Mouse (Mus musculus) heart, embryonic 10.5 days (tissue): ENCODE measurements at regions not wholly inside any gene's neighbourhood (a gene's known extent, or its start where the extent isn't known, plus 50 kb on each side); places are given as distances from the start of the nearest gene placed in this dataset.

Experiments
- DNase-seq: peaks from one replicate; pipeline ENCODE4 v3.0.0-alpha.2; 2017; ENCODE audit warnings: low spot score
- H3K27ac ChIP-seq: fragments of 300-500 bp; sonication (generic); 2 replicates; pipeline ENCODE4 v1.5.1; 2016; ENCODE audit warnings: mild to moderate bottlenecking
- H3K27me3 ChIP-seq: fragments of 300-500 bp; sonication (generic); 2 replicates; pipeline ENCODE4 v1.6.1; 2016; ENCODE audit warnings: mild to moderate bottlenecking; ENCODE audit not compliant: poor library complexity, insufficient read depth, severe bottlenecking
- H3K36me3 ChIP-seq: fragments of 300-500 bp; sonication (generic); 2 replicates; pipeline ENCODE4 v1.6.1; 2016; ENCODE audit warnings: mild to moderate bottlenecking, moderate library complexity
- H3K4me1 ChIP-seq: fragments of 300-500 bp; sonication (generic); 2 replicates; pipeline ENCODE4 v1.6.1; 2016; ENCODE audit warnings: mild to moderate bottlenecking
- H3K4me3 ChIP-seq: fragments of 300-500 bp; sonication (generic); 2 replicates; pipeline ENCODE4 v1.5.1; 2016; ENCODE audit warnings: mild to moderate bottlenecking, moderate library complexity
- H3K9me3 ChIP-seq: fragments of 300-500 bp; sonication (generic); 2 replicates; pipeline ENCODE4 v1.6.1; 2016; ENCODE audit warnings: mild to moderate bottlenecking, moderate library complexity
- WGBS: fragments of 180-500 bp; shearing (Covaris S2); methylation state at CpG from one replicate; pipeline ENCODE4 v1.1.7; 2016; 5-methylcytosine and 5-hydroxymethylcytosine counted together

- Histone ChIP-seq H3K4me3 (no peak overlapping the region), H3K4me1 (no peaks in the 10 kb centered on the region), H3K27me3 (no peaks in the 10 kb centered on the region), H3K36me3 (no peaks in the 10 kb centered on the region), H3K9me3 (peaks cover 3% of the 10 kb centered on the region; the same call in 1 of the 2 replicates), H3K27ac (no peak overlapping the region)
- WGBS, result 74% methylated on average over 6 of the region's 6 CpGs
- no peak for DNase-seq
Measured at GRCm38 (mm10) chr5:125843259-125843658, 311.7 kb downstream of the Tmem132b start.

DNA sequence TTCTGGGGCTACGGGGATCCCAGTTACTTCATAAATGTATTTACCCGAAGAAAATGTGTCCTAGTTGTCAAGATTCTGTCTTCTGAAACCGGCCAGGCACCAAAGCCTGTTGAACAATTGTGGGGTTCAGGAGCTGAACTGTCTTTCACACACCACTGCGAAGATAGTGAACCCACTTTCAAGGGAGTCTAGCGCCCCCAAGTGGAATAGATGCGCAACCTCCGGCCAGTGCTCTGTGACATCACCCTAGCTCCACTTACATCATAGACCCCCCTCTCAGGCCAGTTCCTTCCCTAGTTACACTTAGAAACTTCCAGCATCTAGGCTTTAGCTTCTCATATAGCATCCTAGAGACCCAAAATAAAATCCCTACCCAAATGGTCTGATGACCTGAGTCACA is 318.1 kb downstream of the Tmem132b start:
- no peak for DNase-seq
- 78% methylated on average over 7 of the region's 7 CpGs for WGBS
- no peaks in the 10 kb centered on the region for H3K27me3 ChIP-seq
- H3K4me1 ChIP-seq, result no peaks in the 10 kb centered on the region
- H3K36me3 ChIP-seq, result no peaks in the 10 kb centered on the region
- no peak overlapping the region for H3K27ac ChIP-seq
- H3K4me3 ChIP-seq, result no peak overlapping the region
- peaks cover 7% of the 10 kb centered on the region for H3K9me3 ChIP-seq

DNA sequence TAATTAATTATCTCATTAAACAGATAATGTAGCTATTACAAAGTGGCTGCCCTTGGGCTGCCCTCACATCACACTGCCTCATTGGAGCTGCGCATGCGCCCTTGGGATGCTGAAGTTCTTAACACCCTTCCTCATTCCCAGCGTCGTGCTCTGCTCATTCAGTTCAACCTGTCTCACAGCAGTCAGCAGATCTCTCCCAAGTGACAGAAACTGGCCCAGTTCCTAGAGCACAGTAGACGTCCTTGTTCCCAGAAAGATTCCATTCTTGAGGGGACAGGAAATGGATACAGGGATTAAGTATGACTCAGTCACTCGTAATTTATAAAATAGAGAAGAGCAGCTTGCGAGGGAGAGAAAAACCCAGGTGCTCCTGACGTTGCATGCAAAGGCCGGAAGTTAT is 344.7 kb downstream of the Tmem132b start:
- Histone ChIP-seq H3K4me1 (no peaks in the 10 kb centered on the region), H3K4me3 (no peak overlapping the region), H3K27ac (no peak overlapping the region), H3K27me3 (no peaks in the 10 kb centered on the region), H3K9me3 (no peaks in the 10 kb centered on the region), H3K36me3 (no peaks in the 10 kb centered on the region)
- 78% methylated on average over 9 of the region's 9 CpGs for WGBS
- DNase-seq, result no peak

GRCm38 (mm10) chr5:125888840-125889239 is 357.3 kb downstream of the Tmem132b start:
- no peaks in the 10 kb centered on the region for H3K4me1 ChIP-seq
- no peak overlapping the region for H3K27ac ChIP-seq
- no peak overlapping the region for H3K4me3 ChIP-seq
- no peaks in the 10 kb centered on the region for H3K9me3 ChIP-seq
- DNase-seq, result no peak
- no peaks in the 10 kb centered on the region for H3K36me3 ChIP-seq
- WGBS, result 60% methylated on average over 2 of the region's 2 CpGs
- H3K27me3 ChIP-seq, result no peaks in the 10 kb centered on the region

DNA sequence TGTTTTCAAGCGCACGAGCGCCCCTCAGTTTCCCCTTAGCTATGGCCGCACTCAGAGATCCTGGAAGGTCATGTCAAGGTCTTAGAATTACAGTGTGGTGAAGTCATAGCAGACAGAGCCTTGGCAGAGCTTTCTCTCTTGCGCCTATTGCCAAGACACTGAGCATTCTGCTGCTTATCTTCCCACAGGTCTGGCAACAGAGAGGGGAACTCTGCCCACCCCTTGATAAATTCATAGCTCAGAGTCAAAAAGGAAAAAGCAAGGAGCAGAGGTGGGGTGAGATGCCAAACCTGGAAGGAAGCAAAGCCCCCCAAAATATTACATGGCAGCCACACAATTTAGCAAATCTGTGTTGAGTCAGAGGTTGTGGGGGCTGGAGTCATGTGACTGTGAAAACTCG is 362.3 kb downstream of the Tmem132b start:
- no peak for DNase-seq
- Histone ChIP-seq H3K4me3 (no peak overlapping the region), H3K9me3 (no peaks in the 10 kb centered on the region), H3K27ac (no peak overlapping the region), H3K4me1 (no peaks in the 10 kb centered on the region), H3K27me3 (no peaks in the 10 kb centered on the region), H3K36me3 (no peaks in the 10 kb centered on the region)
- WGBS, result 77% methylated on average over 6 of the region's 6 CpGs

DNA sequence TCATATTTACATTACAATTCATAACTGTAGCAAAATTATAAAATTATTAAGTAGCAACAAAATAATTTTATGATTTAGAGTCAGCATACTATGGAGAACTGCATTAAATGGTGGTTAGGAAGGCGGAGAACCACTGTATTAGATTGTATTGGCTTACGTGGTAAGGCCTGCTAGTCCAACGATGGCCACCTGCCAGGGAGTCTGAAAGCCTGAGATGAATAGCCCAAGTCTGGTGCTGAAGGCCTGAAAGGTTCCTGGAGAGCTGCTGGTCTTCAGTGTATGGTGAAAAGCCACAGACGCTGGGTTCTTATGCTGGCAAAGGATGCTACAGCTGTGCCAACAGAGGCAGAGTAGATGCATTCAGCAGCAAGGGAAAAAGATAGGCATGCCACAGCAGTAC is 370.5 kb downstream of the Tmem132b start:
- Histone ChIP-seq H3K27ac (no peak overlapping the region), H3K9me3 (no peaks in the 10 kb centered on the region), H3K4me1 (no peaks in the 10 kb centered on the region), H3K36me3 (no peaks in the 10 kb centered on the region), H3K27me3 (no peaks in the 10 kb centered on the region), H3K4me3 (no peak overlapping the region)
- no peak for DNase-seq
- WGBS, result 84% methylated on average over 4 of the region's 4 CpGs

DNA sequence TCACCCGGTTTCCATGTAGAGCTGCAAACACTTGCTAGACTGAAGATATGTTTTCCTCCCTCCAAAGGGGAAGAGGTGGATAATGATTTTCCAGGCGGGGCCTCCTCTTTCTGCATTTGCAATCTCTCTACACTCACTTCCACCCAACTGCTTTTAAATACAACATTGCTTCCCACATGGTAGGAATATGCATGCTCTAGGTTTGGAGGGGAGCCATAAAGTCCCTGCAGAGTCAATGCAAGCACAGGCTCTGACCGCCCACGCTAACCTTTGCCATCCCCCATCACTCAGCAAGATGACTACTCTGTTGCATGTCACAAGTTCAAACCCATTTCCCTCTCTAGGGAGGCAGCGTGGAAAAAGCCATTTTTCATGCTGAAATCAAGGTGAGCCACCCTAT is 372.9 kb downstream of the Tmem132b start:
- Histone ChIP-seq H3K4me3 (no peak overlapping the region), H3K9me3 (no peaks in the 10 kb centered on the region), H3K27ac (no peak overlapping the region), H3K4me1 (no peaks in the 10 kb centered on the region), H3K36me3 (no peaks in the 10 kb centered on the region), H3K27me3 (no peaks in the 10 kb centered on the region)
- WGBS, result 83% methylated on average over 5 of the region's 5 CpGs
- no peak for DNase-seq

DNA sequence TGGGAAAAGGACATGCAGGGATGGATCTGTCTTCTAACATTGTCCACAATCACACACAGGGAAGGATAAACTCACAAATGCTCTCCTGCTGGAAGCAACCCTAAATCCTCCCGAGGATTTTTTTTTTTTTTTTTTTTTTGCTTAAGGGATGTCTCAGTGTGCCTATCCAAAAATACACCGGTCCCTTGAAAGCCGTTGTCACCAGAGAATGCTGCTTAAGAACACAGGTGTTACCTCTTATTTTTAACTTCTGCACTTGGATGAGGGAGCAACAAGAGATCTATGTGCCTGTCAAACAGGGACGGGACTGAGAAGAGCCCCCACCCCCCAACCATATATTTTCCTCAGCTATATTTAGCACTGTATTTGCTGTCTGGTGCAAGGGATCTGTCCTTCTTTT is 375.8 kb downstream of the Tmem132b start:
- no peaks in the 10 kb centered on the region for H3K4me1 ChIP-seq
- H3K36me3 ChIP-seq, result no peaks in the 10 kb centered on the region
- no peak for DNase-seq
- WGBS, result 77% methylated on average over 4 of the region's 4 CpGs
- H3K9me3 ChIP-seq, result no peaks in the 10 kb centered on the region
- no peak overlapping the region for H3K27ac ChIP-seq
- H3K4me3 ChIP-seq, result no peak overlapping the region
- no peaks in the 10 kb centered on the region for H3K27me3 ChIP-seq

DNA sequence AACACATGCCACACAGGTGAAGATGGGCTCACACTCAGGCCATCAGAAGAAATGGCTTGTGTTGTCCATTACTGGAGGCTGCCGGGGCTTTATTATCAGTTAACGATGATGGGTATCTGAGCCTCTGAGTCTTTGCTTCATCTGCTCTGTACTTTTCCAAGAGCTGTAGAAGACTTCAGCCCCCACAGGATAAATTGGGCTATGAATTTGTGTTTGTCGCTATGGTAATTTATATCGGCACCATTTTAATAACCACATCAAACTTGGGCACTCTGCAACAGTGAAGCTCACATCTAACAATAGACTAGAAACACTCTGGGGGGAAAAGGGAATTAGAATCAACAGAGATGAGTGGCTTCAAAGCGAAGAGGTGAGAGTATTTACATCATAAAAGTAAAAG is 376.3 kb downstream of the Tmem132b start:
- 90% methylated on average over 5 of the region's 5 CpGs for WGBS

GRCm38 (mm10) chr5:125915857-125916256 is 384.3 kb downstream of the Tmem132b start:
- no peaks in the 10 kb centered on the region for H3K36me3 ChIP-seq
- no peaks in the 10 kb centered on the region for H3K27me3 ChIP-seq
- H3K9me3 ChIP-seq, result 0 out of 2 replicates have a peak, but pooled peaks cover 2% of the 10 kb centered on the region
- no peak for DNase-seq
- H3K4me3 ChIP-seq, result no peak overlapping the region
- 84% methylated on average over 4 of the region's 4 CpGs for WGBS
- no peak overlapping the region for H3K27ac ChIP-seq
- H3K4me1 ChIP-seq, result no peaks in the 10 kb centered on the region

More for the DNA sequence above, 376.3 kb downstream of the Tmem132b start:
- no peaks in the 10 kb centered on the region for H3K9me3 ChIP-seq
- no peak overlapping the region for H3K4me3 ChIP-seq
- H3K27ac ChIP-seq, result no peak overlapping the region
- H3K36me3 ChIP-seq, result no peaks in the 10 kb centered on the region
- DNase-seq, result no peak
- H3K27me3 ChIP-seq, result no peaks in the 10 kb centered on the region
- H3K4me1 ChIP-seq, result no peaks in the 10 kb centered on the region

GRCm38 (mm10) chr5:125920965-125921364 is 389.4 kb downstream of the Tmem132b start:
- Histone ChIP-seq H3K4me3 (no peak overlapping the region), H3K9me3 (0 out of 2 replicates have a peak, but pooled peaks cover 2% of the 10 kb centered on the region), H3K27ac (no peak overlapping the region), H3K36me3 (no peaks in the 10 kb centered on the region), H3K27me3 (no peaks in the 10 kb centered on the region), H3K4me1 (no peaks in the 10 kb centered on the region)
- 35% methylated on average over 11 of the region's 11 CpGs for WGBS
- DNase-seq, result no peak

DNA sequence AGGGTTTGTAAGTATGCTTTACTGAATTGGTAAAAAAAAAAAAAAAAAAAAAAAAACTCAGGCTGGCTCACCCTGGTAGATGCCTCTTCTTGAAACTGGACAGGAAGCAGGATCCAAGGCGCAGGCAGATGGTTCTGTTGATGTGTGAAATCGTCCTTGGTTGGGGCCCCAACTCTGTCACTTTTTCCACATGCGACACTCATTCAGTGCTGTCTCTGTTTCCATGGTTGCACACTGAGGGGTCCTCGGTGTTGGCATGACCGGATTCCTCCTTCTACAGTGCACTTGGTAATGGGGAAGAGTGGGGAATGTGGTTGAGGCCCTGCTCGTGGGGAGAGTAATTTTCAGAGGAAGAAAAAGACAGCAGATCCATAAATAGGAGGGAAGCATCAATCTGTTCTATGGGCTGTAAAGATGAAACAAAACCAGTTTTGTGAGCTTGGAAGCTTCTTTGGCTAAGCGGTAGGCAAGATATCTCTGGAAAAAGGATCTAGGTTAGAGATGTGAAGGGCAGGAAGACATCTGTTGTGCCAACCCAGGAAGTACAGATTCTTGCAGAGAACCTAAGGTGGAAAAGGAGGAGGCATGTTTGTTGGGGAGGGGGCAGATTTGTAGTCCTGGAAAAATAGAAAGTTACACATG is 394.4 kb downstream of the Tmem132b start:
- 69% methylated on average over 7 of the region's 7 CpGs for WGBS
- DNase-seq, result no peak
- no peaks in the 10 kb centered on the region for H3K36me3 ChIP-seq
- H3K27me3 ChIP-seq, result no peaks in the 10 kb centered on the region
- no peak overlapping the region for H3K4me3 ChIP-seq
- no peaks in the 10 kb centered on the region for H3K9me3 ChIP-seq
- no peaks in the 10 kb centered on the region for H3K4me1 ChIP-seq
- no peak overlapping the region for H3K27ac ChIP-seq

- Histone ChIP-seq H3K4me1 (no peaks in the 10 kb centered on the region), H3K27me3 (no peaks in the 10 kb centered on the region), H3K27ac (no peak overlapping the region), H3K4me3 (no peak overlapping the region), H3K36me3 (no peaks in the 10 kb centered on the region), H3K9me3 (no peaks in the 10 kb centered on the region)
- 75% methylated on average over 4 of the region's 4 CpGs for WGBS
- no peak for DNase-seq
Measured at GRCm38 (mm10) chr5:125931502-125931901, 399.9 kb downstream of the Tmem132b start.

DNA sequence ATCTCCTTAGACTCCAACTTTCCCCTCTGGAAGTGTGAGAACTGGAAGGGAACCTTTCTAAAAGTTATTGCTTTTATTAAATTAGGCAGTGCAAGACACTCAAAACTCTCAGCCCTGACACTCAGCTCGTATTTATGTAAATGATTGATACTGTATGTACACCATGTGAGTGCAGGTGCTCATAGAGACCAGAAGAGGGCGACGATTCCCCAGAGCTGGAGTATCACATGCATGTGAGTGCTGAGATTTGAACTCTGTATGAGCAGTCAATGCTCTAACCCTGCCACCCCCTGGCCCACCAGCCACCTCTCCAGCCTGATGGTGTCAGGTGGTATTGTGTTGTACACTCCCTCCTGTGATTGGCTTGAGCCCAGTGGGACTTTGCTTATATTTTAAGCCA is 407.8 kb downstream of the Tmem132b start:
- Histone ChIP-seq H3K4me3 (no peak overlapping the region), H3K36me3 (no peaks in the 10 kb centered on the region), H3K9me3 (no peaks in the 10 kb centered on the region), H3K27me3 (no peaks in the 10 kb centered on the region), H3K27ac (no peak overlapping the region), H3K4me1 (no peaks in the 10 kb centered on the region)
- no peak for DNase-seq
- 85% methylated on average over 3 of the region's 3 CpGs for WGBS
